Comparison of ENCODE assay signal across 19 mouse cellular contexts in genomic region chr15:75371618-75372017, GRCm38 (mm10).
"Had no signal": no experiment of that assay in that cellular context is flagged by ENCODE, and none has a peak within 500 bp of the region (broad histone marks: within the 10 kb centered on the region; RNA-seq: fewer than 3 reads in every experiment).

No protein-coding gene starts in this region.

- H3K27me3 ChIP-seq: midbrain, embryonic 12.5 days; neural tube, embryonic 12.5 days had no signal

- H3K4me1 ChIP-seq: midbrain, embryonic 10.5 days; midbrain, embryonic 12.5 days; neural tube, embryonic 12.5 days had no signal

- H3K36me3 ChIP-seq: midbrain, embryonic 10.5 days; midbrain, embryonic 12.5 days; neural tube, embryonic 12.5 days had no signal

- ATAC-seq: midbrain, embryonic 16.5 days had no signal

- DNase-seq: lung, adult 18-20 months; lung, embryonic 14.5 days; lung, postnatal 10 days; lung, postnatal 4 days; midbrain, embryonic 14.5 days; retina, postnatal 1 day; right cerebral cortex, adult 18-20 months; right cerebral cortex, postnatal 25 days; right cerebral cortex, postnatal 4 days; spleen, adult 18-20 months; thymus, adult 18-20 months; thymus, postnatal 14 days; thymus, postnatal 36 days had no signal

- H3K9me3 ChIP-seq: midbrain, embryonic 12.5 days; neural tube, embryonic 12.5 days had no signal

- H3K27ac ChIP-seq: liver, embryonic 14.5 days; midbrain, embryonic 10.5 days; midbrain, embryonic 12.5 days; neural tube, embryonic 12.5 days had no signal

- H3K4me2 ChIP-seq: lung, embryonic 14.5 days; midbrain, embryonic 12.5 days; neural tube, embryonic 12.5 days had no signal

- H3K4me3 ChIP-seq: midbrain, embryonic 10.5 days; midbrain, embryonic 12.5 days; myocyte; neural tube, embryonic 12.5 days had no signal

- H3K9ac ChIP-seq: liver, embryonic 14.5 days; lung, embryonic 14.5 days; midbrain, embryonic 12.5 days; neural tube, embryonic 12.5 days had no signal
